8 mouse cellular contexts compared by ENCODE assay signal in the genomic region with DNA sequence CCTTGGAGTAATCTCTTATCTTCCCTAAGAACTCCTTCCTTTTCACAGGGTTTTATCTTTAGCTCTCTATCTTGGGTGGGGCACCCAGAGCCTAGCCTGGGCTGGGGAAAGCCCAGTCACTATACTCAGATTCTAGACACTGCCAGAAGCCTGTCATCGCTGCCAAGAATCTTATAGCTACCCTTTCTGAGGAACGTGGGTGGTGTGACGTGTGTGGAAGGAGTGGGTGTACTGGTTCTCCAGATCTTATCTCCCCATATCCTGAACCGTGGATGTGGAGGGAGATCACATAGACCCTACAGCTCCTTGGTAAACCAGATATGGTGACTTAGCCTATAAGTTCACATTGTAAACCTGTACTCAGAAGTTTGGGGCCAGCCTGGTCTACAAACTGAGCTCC. TPM values are rescaled to one million over a fixed set of nuclear protein-coding genes. Genes with fewer than 3 reads are reported as not detected.
DNase-seq lines count a peak whose midpoint lies in the region; ATAC-seq lines count a peak whose summit lies in the region.

No protein-coding gene starts in this region.

- 14% methylated on average over 4 of the region's 4 CpGs for WGBS in liver, embryonic 12.5 days (ENCODE audit: insufficient replicate concordance)

- H3K27ac ChIP-seq in liver, embryonic 12.5 days = peak overlapping the region; percentile 96

- H3K9me3 ChIP-seq in liver, embryonic 12.5 days (replicated peaks) = no peaks in the 10 kb centered on the region

- peaks cover 57% of the 10 kb centered on the region for H3K4me1 ChIP-seq in liver, embryonic 12.5 days

- H3K4me2 ChIP-seq in liver, embryonic 12.5 days = peak overlapping the region; percentile 93

- peak overlapping the region; percentile 74 for H3K9ac ChIP-seq in liver, embryonic 12.5 days

- peak; percentile 19; the same call in 1 of the 2 replicates for ATAC-seq in liver, embryonic 12.5 days

- DNase-seq in adrenal gland, postnatal 10 days = peak; percentile 1
- no peak for DNase-seq in adrenal gland, adult 8-10 months
- DNase-seq in right cerebral cortex, adult 2 months (ENCODE audit: low spot score in 2 of 2) = peak; percentile 61 to 74
- DNase-seq in right cerebral cortex, postnatal 14 days = no peak
- peak; percentile 64 to 69 for DNase-seq in right cerebral cortex, postnatal 10 days (ENCODE audit: low spot score in 2 of 2)
- DNase-seq in ovary, postnatal 36 days (ENCODE audit: low spot score) = no peak
- DNase-seq in ovary, postnatal 10 days (ENCODE audit: low spot score) = no peak

- H3K36me3 ChIP-seq in liver, embryonic 12.5 days = peaks cover 9% of the 10 kb centered on the region

- peak overlapping the region; percentile 81 for H3K4me3 ChIP-seq in liver, embryonic 12.5 days

- peaks cover 23% of the 10 kb centered on the region; the same call in 1 of the 2 replicates for H3K27me3 ChIP-seq in liver, embryonic 12.5 days (replicated peaks)

RNA-seq across cellular contexts. Expression of a gene that starts 0.2 kb away (rescaled TPM):
- total RNA-seq in adrenal gland, postnatal 10 days (2021) = 10 to 100 TPM; 36.9 to 45.3 TPM
- total RNA-seq in adrenal gland, adult 8-10 months (2022) = 10 to 100 TPM in 1 of 4 experiments, 1 to 10 TPM in 3; 4.1 to 62.8 (median 6.5) TPM
- polyA plus RNA-seq in liver, embryonic 12.5 days (2016; fragmentation: Nextera tagmentation; extraction: Ambion mirVana) = 16.2 and 18.1 TPM in 2 replicates

RNA-seq across cellular contexts. Expression of a gene that starts 5.9 kb away (rescaled TPM):
- 10 to 100 TPM; 28.6 to 29.5 TPM for total RNA-seq in adrenal gland, postnatal 10 days (2021)
- 10 to 100 TPM; 32.7 to 41.4 (median 34.9) TPM for total RNA-seq in adrenal gland, adult 8-10 months (2022)
- polyA plus RNA-seq in liver, embryonic 12.5 days (2016; fragmentation: Nextera tagmentation; extraction: Ambion mirVana) = 12.5 and 13.2 TPM in 2 replicates

RNA-seq across cellular contexts. Expression of a gene that starts 42.5 kb away (rescaled TPM):
- total RNA-seq in adrenal gland, postnatal 10 days (2021) = 10 to 100 TPM; 24.1 to 33.5 TPM
- 10 to 100 TPM; 11.6 to 19.6 (median 17.9) TPM for total RNA-seq in adrenal gland, adult 8-10 months (2022)
- polyA plus RNA-seq in liver, embryonic 12.5 days (2016; fragmentation: Nextera tagmentation; extraction: Ambion mirVana) = 4.9 and 5.0 TPM in 2 replicates

RNA-seq across cellular contexts. Expression of a gene that starts 44.8 kb away (rescaled TPM):
- 10 to 100 TPM in 1 of 2 experiments, 1 to 10 TPM in 1; 4.0 to 10.9 TPM for total RNA-seq in adrenal gland, postnatal 10 days (2021)
- 1 to 10 TPM; 1.0 to 1.6 (median 1.3) TPM for total RNA-seq in adrenal gland, adult 8-10 months (2022)
- polyA plus RNA-seq in liver, embryonic 12.5 days (2016; fragmentation: Nextera tagmentation; extraction: Ambion mirVana) = 0.06 and 0.10 TPM in 2 replicates

Comparison
In these comparisons a context has a peak if more than half of its experiments do, and no peak if none do; other contexts are left out.
1. DNase-seq: peak in adrenal gland, postnatal 10 days (single experiment), right cerebral cortex, adult 2 months (2 of 2) and right cerebral cortex, postnatal 10 days (2 of 2); none in adrenal gland, adult 8-10 months (single experiment), right cerebral cortex, postnatal 14 days (single experiment), ovary, postnatal 36 days (single experiment) and ovary, postnatal 10 days (single experiment).